22 mouse cellular contexts compared by ENCODE assay signal in genomic region chr10:72393279-72394041, GRCm38 (mm10).
DNase-seq lines count a peak whose midpoint lies in the region; ATAC-seq and TF ChIP-seq lines count a peak whose summit lies in the region.
"Had no signal": no experiment of that assay in that cellular context is flagged by ENCODE, and none has a peak within 500 bp of the region (broad histone marks: within the 10 kb centered on the region; RNA-seq: fewer than 3 reads in every experiment).

No protein-coding gene starts in this region.

- DNase-seq in cerebellum, postnatal 10 days: peak; percentile 64 to 68
- DNase-seq in cerebellum, adult 9-10 months: no peak
- DNase-seq in heart, adult 11 months: peak; percentile 57
- DNase-seq in heart, postnatal 10 days: no peak
- DNase-seq in limb, embryonic 14.5 days (ENCODE audit: low spot score): no peak
- DNase-seq in thymus, postnatal 36 days: no peak
- DNase-seq: adrenal gland, adult 8-10 months; cerebellum, adult 18-20 months; gastrocnemius, postnatal 25 days; heart, adult 18-20 months; kidney, adult 18-20 months; kidney, postnatal 25 days had no signal

- H3K36me3 ChIP-seq in midbrain, embryonic 15.5 days (replicated peaks): no peaks in the 10 kb centered on the region
- no peaks in the 10 kb centered on the region for H3K36me3 ChIP-seq in midbrain, embryonic 16.5 days (ENCODE audit: control insufficient read depth, insufficient read depth, low read length)
- no peaks in the 10 kb centered on the region for H3K36me3 ChIP-seq in limb, embryonic 14.5 days (ENCODE audit: control insufficient read depth, insufficient read depth, low read length)
- H3K36me3 ChIP-seq: embryonic facial prominence, embryonic 10.5 days; embryonic facial prominence, embryonic 15.5 days; forebrain, embryonic 12.5 days; G1E; heart, embryonic 12.5 days; kidney, embryonic 15.5 days; lung, embryonic 15.5 days; midbrain, embryonic 10.5 days had no signal

- no peak overlapping the region for H3K27ac ChIP-seq in midbrain, embryonic 15.5 days
- no peak overlapping the region for H3K27ac ChIP-seq in midbrain, embryonic 16.5 days (ENCODE audit: low read length)
- no peak overlapping the region for H3K27ac ChIP-seq in limb, embryonic 14.5 days (replicated peaks; ENCODE audit: low read depth, low read length)
- H3K27ac ChIP-seq: embryonic facial prominence, embryonic 10.5 days; embryonic facial prominence, embryonic 15.5 days; forebrain, embryonic 12.5 days; kidney, embryonic 15.5 days; lung, embryonic 15.5 days; midbrain, embryonic 10.5 days had no signal

- no peak for TF ChIP-seq POLR2A in limb, embryonic 14.5 days (IDR thresholded peaks at IDR 0.05; ENCODE audit: borderline replicate concordance, extremely low read depth, insufficient read depth, insufficient read length)

- 0 out of 2 replicates have a peak, but pooled peaks have one; percentile 27 for ATAC-seq in midbrain, embryonic 15.5 days (replicated peaks)
- ATAC-seq in midbrain, embryonic 16.5 days: no peak
- ATAC-seq in limb, embryonic 14.5 days (ENCODE audit: low FRiP score, low read depth): peak; percentile 37

- H3K4me3 ChIP-seq in midbrain, embryonic 15.5 days: no peak overlapping the region
- no peak overlapping the region for H3K4me3 ChIP-seq in midbrain, embryonic 16.5 days (ENCODE audit: low read depth, low read length)
- no peak overlapping the region for H3K4me3 ChIP-seq in limb, embryonic 14.5 days (replicated peaks; ENCODE audit: low read length)
- H3K4me3 ChIP-seq: embryonic facial prominence, embryonic 10.5 days; embryonic facial prominence, embryonic 15.5 days; forebrain, embryonic 12.5 days; heart, embryonic 12.5 days; kidney, embryonic 15.5 days; lung, embryonic 15.5 days; midbrain, embryonic 10.5 days had no signal

- no peak overlapping the region for H3K9ac ChIP-seq in midbrain, embryonic 15.5 days
- H3K9ac ChIP-seq in midbrain, embryonic 16.5 days (ENCODE audit: low read depth, low read length): no peak overlapping the region
- no peak overlapping the region for H3K9ac ChIP-seq in limb, embryonic 14.5 days (ENCODE audit: low read depth, low read length, severe bottlenecking)
- H3K9ac ChIP-seq: embryonic facial prominence, embryonic 15.5 days; forebrain, embryonic 12.5 days; heart, embryonic 12.5 days; kidney, embryonic 15.5 days; lung, embryonic 15.5 days had no signal

- no peaks in the 10 kb centered on the region for H3K4me1 ChIP-seq in midbrain, embryonic 15.5 days
- H3K4me1 ChIP-seq in midbrain, embryonic 16.5 days (ENCODE audit: control insufficient read depth, insufficient read depth, low read length): no peaks in the 10 kb centered on the region
- H3K4me1 ChIP-seq in limb, embryonic 14.5 days (ENCODE audit: control insufficient read depth, insufficient read depth, low read length): no peaks in the 10 kb centered on the region; the same call in 1 of the 2 replicates
- H3K4me1 ChIP-seq: embryonic facial prominence, embryonic 10.5 days; embryonic facial prominence, embryonic 15.5 days; forebrain, embryonic 12.5 days; heart, embryonic 12.5 days; kidney, embryonic 15.5 days; lung, embryonic 15.5 days; midbrain, embryonic 10.5 days had no signal

- WGBS in midbrain, embryonic 15.5 days: 77% methylated on average over 12 of the region's 12 CpGs
- 79% methylated on average over 12 of the region's 12 CpGs for WGBS in midbrain, embryonic 16.5 days
- WGBS in limb, embryonic 14.5 days: 44% methylated on average over 12 of the region's 12 CpGs

- intact Hi-C loops in heart, postnatal 10 days (cut with DNase I): no loop called here

- no peaks in the 10 kb centered on the region for H3K9me3 ChIP-seq in midbrain, embryonic 15.5 days
- no peaks in the 10 kb centered on the region for H3K9me3 ChIP-seq in midbrain, embryonic 16.5 days (replicated peaks; ENCODE audit: control insufficient read depth, low read length, poor library complexity, severe bottlenecking)
- H3K9me3 ChIP-seq in limb, embryonic 14.5 days (ENCODE audit: control insufficient read depth, low read length): no peaks in the 10 kb centered on the region
- H3K9me3 ChIP-seq: embryonic facial prominence, embryonic 15.5 days; forebrain, embryonic 12.5 days; heart, embryonic 12.5 days; kidney, embryonic 15.5 days; lung, embryonic 15.5 days; midbrain, embryonic 10.5 days had no signal

- no peak overlapping the region for H3K4me2 ChIP-seq in midbrain, embryonic 15.5 days
- no peak overlapping the region for H3K4me2 ChIP-seq in midbrain, embryonic 16.5 days (ENCODE audit: low read length)
- H3K4me2 ChIP-seq in limb, embryonic 14.5 days (replicated peaks; ENCODE audit: low read depth, low read length, severe bottlenecking): no peak overlapping the region
- H3K4me2 ChIP-seq: embryonic facial prominence, embryonic 15.5 days; forebrain, embryonic 12.5 days; heart, embryonic 12.5 days; kidney, embryonic 15.5 days; lung, embryonic 15.5 days had no signal

- H3K27me3 ChIP-seq in midbrain, embryonic 15.5 days (replicated peaks): no peaks in the 10 kb centered on the region
- H3K27me3 ChIP-seq in midbrain, embryonic 16.5 days (ENCODE audit: control insufficient read depth, insufficient read depth, low read depth, low read length): no peaks in the 10 kb centered on the region
- no peaks in the 10 kb centered on the region for H3K27me3 ChIP-seq in limb, embryonic 14.5 days (ENCODE audit: control insufficient read depth, insufficient read depth, low read length)
- H3K27me3 ChIP-seq: embryonic facial prominence, embryonic 15.5 days; forebrain, embryonic 12.5 days; heart, embryonic 12.5 days; kidney, embryonic 15.5 days; lung, embryonic 15.5 days had no signal

Comparison
In these comparisons a context has a peak if more than half of its experiments do, and no peak if none do; other contexts are left out.
1. DNase-seq: peak in cerebellum, postnatal 10 days (2 of 2) and heart, adult 11 months (single experiment); none in cerebellum, adult 9-10 months (single experiment), heart, postnatal 10 days (0 of 2), limb, embryonic 14.5 days (single experiment) and thymus, postnatal 36 days (0 of 2).